Mouse (Mus musculus): Measurements from ENCODE around the gene Myrfl. TPM values are rescaled to one million over a fixed set of nuclear protein-coding genes. Genes with fewer than 3 reads are reported as not detected.

The Myrfl gene
- polyA plus RNA-seq, 1 experiment = 22.8 TPM

DNA sequence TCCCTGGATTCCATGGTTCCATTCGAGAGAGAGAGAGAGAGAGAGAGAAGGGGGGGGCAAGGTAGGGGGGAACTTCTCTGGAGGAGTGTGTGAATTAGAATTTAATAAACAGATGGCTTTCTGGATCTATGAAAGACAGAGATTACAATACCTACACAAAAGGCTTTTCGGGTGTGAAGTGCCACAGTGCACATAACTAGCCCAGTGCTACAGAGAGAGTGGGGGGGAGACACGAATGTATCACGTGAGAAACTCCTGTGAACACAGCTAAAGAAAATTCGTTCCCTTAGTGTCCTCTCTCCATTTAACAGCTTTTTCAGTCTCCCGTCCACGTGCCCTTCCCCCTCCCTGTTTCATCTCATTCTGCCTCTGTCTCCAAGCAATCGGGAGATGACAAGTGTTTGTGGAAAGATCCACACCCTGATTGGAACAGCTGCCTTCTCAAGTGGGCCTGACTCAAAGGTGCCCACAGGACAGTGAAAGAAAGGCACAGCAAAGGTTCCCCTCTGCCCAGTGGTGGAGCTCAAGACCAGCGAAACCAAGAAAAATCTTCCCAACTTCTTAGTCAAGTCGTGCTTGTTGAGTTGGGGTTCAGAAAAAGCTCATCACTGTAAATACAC is 166.6 kb downstream of the Myrfl start:
- no peaks in the 10 kb centered on the region for H3K4me1 ChIP-seq (ENCODE audit: control insufficient read depth, insufficient read depth, insufficient read length, low read length)
- H3K27ac ChIP-seq (ENCODE audit: insufficient read depth, low read depth, low read length) = no peak overlapping the region
- 61% methylated on average over 10 of the region's 10 CpGs for WGBS
- no peaks in the 10 kb centered on the region for H3K36me3 ChIP-seq (ENCODE audit: control insufficient read depth, insufficient read depth, low read length)
- H3K4me3 ChIP-seq (ENCODE audit: low read depth, low read length) = no peak overlapping the region
- TF ChIP-seq POLR2A (IDR thresholded peaks at IDR 0.05; ENCODE audit: low read depth, low read length) (no peak), CTCF (IDR thresholded peaks at IDR 0.05; ENCODE audit: extremely low read depth, insufficient read length, insufficient replicate concordance, low read depth, low read length) (no peak)
- 0 out of 2 replicates have a peak, but pooled peaks cover 4% of the 10 kb centered on the region for H3K27me3 ChIP-seq (ENCODE audit: control insufficient read depth, insufficient read depth, low read length)

GRCm38 (mm10) chr10:116728860-116729259 is 167.9 kb downstream of the Myrfl start:
- no peak overlapping the region for H3K27ac ChIP-seq (ENCODE audit: insufficient read depth, low read depth, low read length)
- no peaks in the 10 kb centered on the region for H3K4me1 ChIP-seq (ENCODE audit: control insufficient read depth, insufficient read depth, insufficient read length, low read length)
- H3K36me3 ChIP-seq (ENCODE audit: control insufficient read depth, insufficient read depth, low read length) = no peaks in the 10 kb centered on the region
- TF ChIP-seq CTCF (IDR thresholded peaks at IDR 0.05; ENCODE audit: extremely low read depth, insufficient read length, insufficient replicate concordance, low read depth, low read length) (no peak), POLR2A (IDR thresholded peaks at IDR 0.05; ENCODE audit: low read depth, low read length) (no peak)
- H3K27me3 ChIP-seq (ENCODE audit: control insufficient read depth, insufficient read depth, low read length) = 0 out of 2 replicates have a peak, but pooled peaks cover 4% of the 10 kb centered on the region
- no peak overlapping the region for H3K4me3 ChIP-seq (ENCODE audit: low read depth, low read length)
- whole genome bisulfite sequencing = 76% methylated on average over 10 of the region's 10 CpGs

- TF ChIP-seq CTCF (IDR thresholded peaks at IDR 0.05; ENCODE audit: extremely low read depth, insufficient read length, insufficient replicate concordance, low read depth, low read length) (no peak), POLR2A (IDR thresholded peaks at IDR 0.05; ENCODE audit: low read depth, low read length) (no peak)
- Histone ChIP-seq H3K27me3 (ENCODE audit: control insufficient read depth, insufficient read depth, low read length) (0 out of 2 replicates have a peak, but pooled peaks cover 4% of the 10 kb centered on the region), H3K27ac (ENCODE audit: insufficient read depth, low read depth, low read length) (no peak overlapping the region), H3K4me3 (ENCODE audit: low read depth, low read length) (no peak overlapping the region), H3K36me3 (ENCODE audit: control insufficient read depth, insufficient read depth, low read length) (no peaks in the 10 kb centered on the region), H3K4me1 (ENCODE audit: control insufficient read depth, insufficient read depth, insufficient read length, low read length) (no peaks in the 10 kb centered on the region)
- 40% methylated on average over 14 of the region's 14 CpGs for WGBS
Measured at GRCm38 (mm10) chr10:116727702-116728298, 168.9 kb downstream of the Myrfl start.

Other genes with a start within 250 kb of the Myrfl start
- 134 and 169 TPM in 2 replicates for gene Rab3ip, start 53.9 kb upstream of the Myrfl start, polyA plus RNA-seq (2012; rRNA removed)
- not detected in 2 replicates for gene Gm10271, start 75.7 kb upstream of the Myrfl start, polyA plus RNA-seq (2012; rRNA removed)
- 0.08 TPM in 1 of 2 replicates, not detected in the other for gene Best3, start 89.4 kb upstream of the Myrfl start, polyA plus RNA-seq (2012; rRNA removed)
- gene Lrrc10, start 148.4 kb upstream of the Myrfl start, polyA plus RNA-seq (2012; rRNA removed) = not detected in 2 replicates
- gene Cct2, start 166.9 kb upstream of the Myrfl start, polyA plus RNA-seq (2012; rRNA removed) = 20.6 and 37.3 TPM in 2 replicates

Data from small intestine, adult 2 months (tissue).